Mouse (Mus musculus): Measurements from ENCODE around the gene Skiv2l.

GRCm38 (mm10) chr17:34807176-34807575 lies 42.8 kb downstream of the Skiv2l start:
- TF ChIP-seq CTCF (IDR thresholded peaks at IDR 0.05) (no peak), POLR2A (IDR thresholded peaks at IDR 0.05; ENCODE audit: insufficient read depth, low read depth, low read length) (no peak), EP300 (IDR thresholded peaks at IDR 0.05; ENCODE audit: insufficient read depth, low read depth, low read length) (no peak)
